Mouse (Mus musculus) spleen, adult 2 months (tissue): ENCODE measurements around the gene Tpmt.

Experiments
- CTCF ChIP-seq: fragments of 200-500 bp; IDR thresholded peaks from 2 replicates; pipeline ENCODE4 v1.5.1; 2011; ENCODE audit warnings: mild to moderate bottlenecking, inconsistent platforms; ENCODE audit not compliant: insufficient read depth, insufficient read length, insufficient replicate concordance; ENCODE audit errors: extremely low read depth
- POLR2A ChIP-seq: fragments of 200-500 bp; IDR thresholded peaks from 2 replicates; pipeline ENCODE4 v1.6.1; 2011; ENCODE audit warnings: low read depth, low read length, inconsistent platforms

- TF ChIP-seq POLR2A (no peak), CTCF (no peak)
Observed at GRCm38 (mm10) chr13:46992516-46993273, 51.8 kb downstream of the Tpmt start.
